Mouse (Mus musculus) brain, embryonic 14.5 days (tissue): Measurements from ENCODE around the gene Nras. TPM values are rescaled to one million over a fixed set of nuclear protein-coding genes. Genes with fewer than 3 reads are reported as not detected.

Source experiments
- DNase-seq: peaks from one replicate; pipeline ENCODE4 v3.0.0-alpha.2; 2011; ENCODE audit warnings: low read depth
- CTCF ChIP-seq: fragments of 200-500 bp; IDR thresholded peaks from 2 replicates; pipeline ENCODE4 v1.5.1; 2012; ENCODE audit warnings: inconsistent platforms, mild to moderate bottlenecking, moderate library complexity, borderline replicate concordance; ENCODE audit not compliant: insufficient read depth, insufficient read length; ENCODE audit errors: extremely low read depth
- POLR2A ChIP-seq: fragments of 200-500 bp; IDR thresholded peaks from 2 replicates; pipeline ENCODE4 v1.6.1; 2012; ENCODE audit warnings: mild to moderate bottlenecking, inconsistent platforms, borderline replicate concordance; ENCODE audit not compliant: poor library complexity, insufficient read depth, insufficient read length, severe bottlenecking; ENCODE audit errors: extremely low read depth
- polyA plus RNA-seq: library from polyadenylated mRNA; depleted of rRNA; stranded (reverse); fragments of >200 nt; gene quantifications from 2 replicates; pipeline ENCODE4 v1.2.3, GENCODE M21; 2012; rRNA removed

The Nras gene
- 70.2 and 80.4 TPM in 2 replicates for polyA plus RNA-seq

- TF ChIP-seq POLR2A (peak; percentile 47; the same call in 1 of the 2 replicates), CTCF (no peak)
- peak; percentile 97 for DNase-seq
These were observed at the start of gene Nras for GRCm38 (mm10) chr3:103058207-103059157. Gene Nras (plus strand): TSS chr3:103058285.

DNA sequence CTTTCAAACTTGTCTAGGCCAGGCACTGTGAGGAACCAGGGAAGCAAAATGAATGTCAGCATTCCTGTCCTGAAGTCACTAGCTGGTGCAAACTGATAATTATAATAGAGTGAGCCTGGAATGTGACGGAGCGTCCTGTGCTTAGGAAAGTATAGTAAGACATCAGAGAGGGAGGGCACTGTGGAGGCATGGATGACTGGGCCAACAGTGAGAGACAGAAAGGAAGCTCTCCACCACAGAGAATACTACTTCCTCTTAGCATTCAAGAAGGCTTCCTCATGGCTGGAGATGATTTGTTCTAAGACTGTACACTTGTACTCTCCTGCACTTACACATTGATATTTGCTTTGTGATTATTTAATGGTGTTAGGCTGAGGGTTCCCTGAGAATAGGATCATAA, 40.7 kb upstream of the Nras start:
- TF ChIP-seq POLR2A (no peak), CTCF (no peak)
- DNase-seq = no peak

- TF ChIP-seq CTCF (no peak), POLR2A (no peak)
- DNase-seq = peak; percentile 1
These were observed 38.6 kb upstream of the Nras start for GRCm38 (mm10) chr3:103019462-103019861.

GRCm38 (mm10) chr3:103020249-103020942, 37.7 kb upstream of the Nras start, which contains the start of gene Csde1:
Gene Csde1 (plus strand): TSS chr3:103020426.
- peak; percentile 99 for DNase-seq
- TF ChIP-seq POLR2A = peak; percentile 61; the same call in 1 of the 2 replicates
- no peak for TF ChIP-seq CTCF

DNA sequence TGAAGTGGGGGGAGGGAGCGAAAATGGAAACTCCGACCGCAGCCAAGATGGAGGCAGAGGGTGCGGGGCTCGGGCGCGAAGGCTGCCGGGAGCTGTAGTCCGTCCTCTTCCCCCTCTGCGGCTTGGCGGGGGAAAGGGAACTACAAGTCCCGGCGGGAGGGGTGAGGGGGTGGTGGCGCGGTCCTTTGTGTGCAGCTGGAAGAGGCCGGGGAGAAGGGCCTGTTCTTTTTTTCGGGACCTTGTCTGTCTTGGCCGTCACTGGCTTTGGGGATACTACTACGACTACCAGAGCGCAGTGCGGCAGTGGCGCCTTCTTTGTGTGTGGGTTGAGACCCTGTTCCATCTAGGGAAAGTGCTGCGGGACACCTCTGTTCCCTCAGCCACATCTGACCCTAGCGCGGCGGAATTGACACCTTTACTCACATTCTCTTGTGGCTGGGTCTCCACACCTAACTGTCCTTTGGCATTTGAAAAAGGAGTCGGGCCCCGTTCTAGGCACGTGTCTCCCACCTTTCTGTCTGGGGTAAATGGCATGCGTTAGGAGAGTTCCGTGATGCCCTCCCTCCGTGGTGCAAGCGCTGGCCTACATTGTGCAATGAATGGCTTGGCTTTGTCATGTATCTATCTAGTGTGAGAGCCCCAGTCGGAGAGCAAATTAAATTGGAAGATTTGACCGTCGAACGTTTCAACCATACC, 37.0 kb upstream of the Nras start:
- DNase-seq = peak; percentile 98
- TF ChIP-seq CTCF (no peak), POLR2A (no peak)

DNA sequence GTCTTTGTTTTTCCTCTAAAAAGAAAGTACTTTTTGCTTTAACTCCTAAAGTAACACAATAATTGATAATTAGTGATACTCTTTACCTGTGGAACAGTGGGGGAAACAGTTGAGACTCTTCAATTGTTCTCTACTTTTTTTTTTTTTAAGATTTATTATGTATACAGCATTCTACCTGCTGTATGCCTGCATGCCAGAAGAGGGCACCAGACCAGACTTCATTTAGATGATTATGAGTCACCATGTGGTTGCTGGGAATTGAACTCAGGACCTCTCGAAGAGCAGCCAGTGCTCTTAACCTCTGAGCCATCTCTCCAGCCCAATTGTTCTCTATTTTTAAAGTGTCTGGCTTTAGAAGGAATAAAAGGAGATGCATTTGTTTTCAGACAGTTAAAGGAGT, 31.9 kb upstream of the Nras start:
- DNase-seq = no peak
- TF ChIP-seq CTCF (no peak), POLR2A (no peak)

DNA sequence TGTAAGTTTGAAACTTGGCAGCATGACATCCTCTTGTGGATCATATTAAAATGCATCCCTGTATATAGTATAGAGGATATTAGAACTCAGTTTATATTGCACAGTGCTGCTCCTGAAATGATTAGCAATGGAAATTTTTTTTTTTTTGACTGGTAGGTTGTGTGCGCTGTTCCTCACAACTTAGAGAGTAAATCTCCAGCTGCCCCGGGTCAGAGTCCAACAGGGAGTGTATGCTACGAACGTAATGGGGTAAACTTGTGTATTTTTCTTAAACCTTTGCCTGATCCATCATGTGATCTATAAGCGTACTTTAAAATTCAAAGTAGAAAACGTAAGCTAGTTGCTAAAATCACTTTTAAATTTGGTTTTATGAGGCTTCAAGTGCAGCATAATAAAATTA, 17.8 kb upstream of the Nras start:
- TF ChIP-seq CTCF (no peak), POLR2A (no peak)
- no peak for DNase-seq

GRCm38 (mm10) chr3:103040861-103041379, 17.2 kb upstream of the Nras start:
- DNase-seq = no peak
- TF ChIP-seq POLR2A (no peak), CTCF (no peak)

DNA sequence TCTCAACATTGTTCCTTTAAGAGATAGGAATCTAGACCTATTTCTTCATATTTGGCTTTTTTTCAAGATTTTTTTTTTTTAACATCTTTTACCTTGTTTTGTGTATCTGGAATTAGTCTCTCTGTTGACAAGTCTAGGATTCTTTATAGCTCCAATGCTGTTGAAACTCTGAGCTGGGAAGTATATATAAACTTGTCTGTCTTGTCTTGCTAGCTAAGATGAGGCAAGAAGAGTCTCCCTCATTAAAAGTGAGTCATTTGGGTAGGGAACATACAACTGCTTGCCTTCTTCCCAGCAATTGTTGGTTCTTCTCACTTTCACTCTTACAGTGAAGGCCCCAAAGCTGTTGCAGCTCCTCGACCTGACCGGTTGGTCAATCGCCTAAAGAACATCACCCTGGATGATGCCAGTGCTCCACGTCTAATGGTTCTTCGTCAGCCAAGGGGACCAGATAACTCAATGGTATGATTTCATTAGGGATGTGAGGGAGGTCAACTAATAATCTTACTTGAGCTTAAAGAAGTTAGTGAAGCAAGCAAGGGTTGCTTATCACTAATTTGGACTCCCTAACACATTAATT, 2.0 kb upstream of the Nras start:
- TF ChIP-seq POLR2A = no peak
- no peak for TF ChIP-seq CTCF
- DNase-seq = no peak

- no peak for DNase-seq
- no peak for TF ChIP-seq POLR2A
- no peak for TF ChIP-seq CTCF
These were observed 333 bp upstream of the Nras start for GRCm38 (mm10) chr3:103057752-103058151.
